Mouse (Mus musculus): ENCODE data around the gene Kat8.
"Not testable (repeated sequence)": the region's sequence is repeated elsewhere in the genome, so short reads cannot be mapped to it uniquely, and the experiment has no call there.

Gene Kat8

GRCm38 (mm10) chr7:127912190-127912871 lies at the start of gene Kat8:
TSS of gene Kat8 (plus strand) at chr7:127912516.
- no peak for DNase-seq (ENCODE audit: extremely low spot score, low read depth, low spot score)

GRCm38 (mm10) chr7:127866434-127866833 lies 45.9 kb upstream of the Kat8 start:
- no peak for DNase-seq (ENCODE audit: extremely low spot score, low read depth, low spot score)

- no peak for DNase-seq (ENCODE audit: extremely low spot score, low read depth, low spot score)
Measured at GRCm38 (mm10) chr7:127867641-127868040, 44.7 kb upstream of the Kat8 start.

- no peak for DNase-seq (ENCODE audit: extremely low spot score, low read depth, low spot score)
Measured at GRCm38 (mm10) chr7:127869149-127869810, 43.0 kb upstream of the Kat8 start.

- no peak for DNase-seq (ENCODE audit: extremely low spot score, low read depth, low spot score)
Measured at GRCm38 (mm10) chr7:127870136-127870821, 42.0 kb upstream of the Kat8 start.

GRCm38 (mm10) chr7:127874812-127875626 lies 37.3 kb upstream of the Kat8 start:
- DNase-seq (ENCODE audit: extremely low spot score, low read depth, low spot score), result no peak

- peak; percentile 85 for DNase-seq (ENCODE audit: extremely low spot score, low read depth, low spot score)
Measured at GRCm38 (mm10) chr7:127875627-127876001, 36.7 kb upstream of the Kat8 start.

GRCm38 (mm10) chr7:127876041-127876466 lies 36.3 kb upstream of the Kat8 start, which contains the start of gene Zfp646:
TSS of gene Zfp646 (plus strand) at chr7:127876221.
- peak; percentile 49 for DNase-seq (ENCODE audit: extremely low spot score, low read depth, low spot score)

GRCm38 (mm10) chr7:127876467-127877348 lies 35.6 kb upstream of the Kat8 start, which contains the start of gene Zfp668:
TSS of gene Zfp668 (minus strand) at chr7:127876828.
- DNase-seq (ENCODE audit: extremely low spot score, low read depth, low spot score), result peak; percentile 94

- DNase-seq (ENCODE audit: extremely low spot score, low read depth, low spot score), result no peak
Measured at GRCm38 (mm10) chr7:127879301-127879700, 33.0 kb upstream of the Kat8 start.

GRCm38 (mm10) chr7:127880431-127880830 lies 31.9 kb upstream of the Kat8 start:
- no peak for DNase-seq (ENCODE audit: extremely low spot score, low read depth, low spot score)

GRCm38 (mm10) chr7:127885951-127886350 lies 26.4 kb upstream of the Kat8 start:
- no peak for DNase-seq (ENCODE audit: extremely low spot score, low read depth, low spot score)

- no peak for DNase-seq (ENCODE audit: extremely low spot score, low read depth, low spot score)
Measured at GRCm38 (mm10) chr7:127886551-127886950, 25.8 kb upstream of the Kat8 start.

GRCm38 (mm10) chr7:127887191-127887590 lies 25.1 kb upstream of the Kat8 start:
- no peak for DNase-seq (ENCODE audit: extremely low spot score, low read depth, low spot score)

- no peak for DNase-seq (ENCODE audit: extremely low spot score, low read depth, low spot score)
Measured at GRCm38 (mm10) chr7:127887781-127888180, 24.5 kb upstream of the Kat8 start.

- DNase-seq (ENCODE audit: extremely low spot score, low read depth, low spot score), result no peak
Measured at GRCm38 (mm10) chr7:127888821-127889220, 23.5 kb upstream of the Kat8 start.

- no peak for DNase-seq (ENCODE audit: extremely low spot score, low read depth, low spot score)
Measured at GRCm38 (mm10) chr7:127890798-127891197, 21.5 kb upstream of the Kat8 start, which contains the start of gene Prss53. TSS of gene Prss53 (minus strand) at chr7:127890970.

- no peak for DNase-seq (ENCODE audit: extremely low spot score, low read depth, low spot score)
Measured at GRCm38 (mm10) chr7:127894480-127894879, 17.8 kb upstream of the Kat8 start.

GRCm38 (mm10) chr7:127895442-127895841 lies 16.9 kb upstream of the Kat8 start, which contains the start of the genes Gm21974 and Vkorc1:
TSS of gene Gm21974 (minus strand) at chr7:127895454.
TSS of gene Vkorc1 (minus strand) at chr7:127895617.
- DNase-seq (ENCODE audit: extremely low spot score, low read depth, low spot score), result peak; percentile 85

GRCm38 (mm10) chr7:127895891-127896290 lies 16.4 kb upstream of the Kat8 start:
- DNase-seq (ENCODE audit: extremely low spot score, low read depth, low spot score), result not testable (repeated sequence)

Data from hindlimb bud, embryonic 11.5 days (tissue).